Mouse (Mus musculus) embryo, embryonic 11 days (tissue): ENCODE results near the gene Plekhg3.

Experiments
- DNase-seq: peaks from one replicate; pipeline ENCODE4 v3.0.0-alpha.2; 2015

Gene Plekhg3

GRCm38 (mm10) chr12:76527245-76527881 is 3.3 kb upstream of the Plekhg3 start:
- no peak for DNase-seq

- no peak for DNase-seq
Measured at GRCm38 (mm10) chr12:76528766-76529165, 1.9 kb upstream of the Plekhg3 start.

GRCm38 (mm10) chr12:76531986-76532925 is 1.6 kb downstream of the Plekhg3 start:
- peak; percentile 56 for DNase-seq

GRCm38 (mm10) chr12:76532926-76533376 is 2.3 kb downstream of the Plekhg3 start:
- no peak for DNase-seq

GRCm38 (mm10) chr12:76533377-76534222 is 2.9 kb downstream of the Plekhg3 start:
- DNase-seq, result peak; percentile 84

- DNase-seq, result no peak
Measured at GRCm38 (mm10) chr12:76534233-76534632, 3.5 kb downstream of the Plekhg3 start.

- DNase-seq, result no peak
Measured at GRCm38 (mm10) chr12:76534641-76535283, 4.1 kb downstream of the Plekhg3 start.

- no peak for DNase-seq
Measured at GRCm38 (mm10) chr12:76535471-76535900, 4.8 kb downstream of the Plekhg3 start.

GRCm38 (mm10) chr12:76536591-76537153 is 6.0 kb downstream of the Plekhg3 start:
- DNase-seq, result no peak

GRCm38 (mm10) chr12:76537434-76537833 is 6.7 kb downstream of the Plekhg3 start:
- no peak for DNase-seq

- no peak for DNase-seq
Measured at GRCm38 (mm10) chr12:76540169-76540568, 9.5 kb downstream of the Plekhg3 start.

- no peak for DNase-seq
Measured at GRCm38 (mm10) chr12:76540701-76541221, 10.1 kb downstream of the Plekhg3 start.

- no peak for DNase-seq
Measured at GRCm38 (mm10) chr12:76541475-76541874, 10.8 kb downstream of the Plekhg3 start.

GRCm38 (mm10) chr12:76541879-76542278 is 11.2 kb downstream of the Plekhg3 start:
- no peak for DNase-seq

- no peak for DNase-seq
Measured at GRCm38 (mm10) chr12:76545786-76546370, 15.2 kb downstream of the Plekhg3 start.

- DNase-seq, result peak; percentile 47
Measured at GRCm38 (mm10) chr12:76546383-76547276, 15.9 kb downstream of the Plekhg3 start.

GRCm38 (mm10) chr12:76547409-76548081 is 16.9 kb downstream of the Plekhg3 start:
- DNase-seq, result peak; percentile 49

- no peak for DNase-seq
Measured at GRCm38 (mm10) chr12:76548082-76548423, 17.4 kb downstream of the Plekhg3 start.

GRCm38 (mm10) chr12:76549203-76549602 is 18.5 kb downstream of the Plekhg3 start:
- no peak for DNase-seq

GRCm38 (mm10) chr12:76552321-76552720 is 21.6 kb downstream of the Plekhg3 start:
- no peak for DNase-seq
